Mouse (Mus musculus) R1 (cell line): ENCODE measurements at regions not wholly inside any gene's neighbourhood (a gene's known extent, or its start where the extent isn't known, plus 50 kb on each side); places are given as distances from the start of the nearest gene placed in this dataset.

Experiments
- DNase-seq: peaks from one replicate; pipeline ENCODE4 v3.0.0-alpha.2; 2018; ENCODE audit warnings: low read depth, low spot score

GRCm38 (mm10) chr4:91051913-91052312, 348.7 kb downstream of the Elavl2 start:
- no peak for DNase-seq

GRCm38 (mm10) chr4:91029462-91029861, 371.1 kb downstream of the Elavl2 start:
- no peak for DNase-seq

DNA sequence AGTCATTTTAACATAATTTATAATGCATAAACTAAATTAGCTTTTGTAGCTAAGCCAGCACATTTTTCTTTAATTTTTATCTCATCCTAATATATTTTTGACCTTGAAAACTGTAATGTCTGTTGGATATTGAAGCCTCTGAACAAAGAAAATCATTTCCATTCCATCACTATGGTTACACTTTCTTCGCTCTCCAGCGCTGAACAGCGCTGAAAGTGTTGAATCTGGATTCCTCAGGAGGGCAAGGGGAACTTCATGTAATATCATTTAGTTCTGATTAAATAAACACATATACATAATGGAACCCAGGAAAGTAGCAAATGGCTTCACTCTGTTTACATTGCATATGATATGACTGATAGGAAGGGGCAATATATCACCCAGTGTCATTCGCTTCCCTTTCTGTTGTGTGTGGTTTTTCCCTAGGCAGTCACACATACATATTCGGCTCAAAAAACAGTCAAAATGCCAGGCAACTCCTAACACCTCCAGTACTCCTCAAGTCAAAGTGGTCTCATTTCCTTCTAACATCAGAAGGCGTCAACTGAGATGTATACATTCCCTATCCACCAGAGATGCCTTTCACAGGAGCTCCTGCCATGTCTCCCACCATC, 372.5 kb downstream of the Elavl2 start:
- no peak for DNase-seq

DNA sequence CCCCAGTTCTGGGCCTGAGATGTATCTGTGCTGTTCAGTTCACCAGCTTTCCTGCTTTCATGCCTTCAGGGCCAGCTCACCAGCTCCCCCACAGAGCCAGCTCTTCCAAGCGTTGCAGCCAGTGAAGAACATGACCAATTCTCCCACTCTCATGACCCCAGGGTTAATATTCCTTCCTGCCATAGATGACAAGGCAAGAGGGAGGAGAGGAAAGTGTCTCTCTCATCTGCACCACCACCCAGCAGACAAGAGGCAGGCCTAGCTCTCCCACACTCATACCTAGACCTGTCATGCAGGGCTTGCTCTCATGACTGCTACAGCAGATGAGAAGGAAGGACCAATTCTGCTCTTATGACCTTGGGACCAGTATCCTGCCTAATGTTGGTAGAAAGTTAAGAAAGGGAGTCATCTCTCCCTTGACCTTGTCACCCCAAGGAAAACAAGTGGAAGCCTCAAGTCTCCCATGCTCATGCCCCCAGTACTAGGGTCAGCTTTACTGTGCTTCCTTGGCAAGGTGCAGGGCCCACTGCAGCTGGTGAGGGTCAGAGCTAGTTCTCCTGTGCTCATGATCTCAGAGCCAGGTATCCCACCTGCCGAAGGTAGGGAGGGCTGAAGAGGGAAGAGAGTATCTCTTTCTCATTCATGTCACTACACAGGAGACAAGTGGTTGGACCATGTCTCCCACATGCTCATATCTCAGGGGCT, 404.0 kb downstream of the Elavl2 start:
- DNase-seq = no peak

DNA sequence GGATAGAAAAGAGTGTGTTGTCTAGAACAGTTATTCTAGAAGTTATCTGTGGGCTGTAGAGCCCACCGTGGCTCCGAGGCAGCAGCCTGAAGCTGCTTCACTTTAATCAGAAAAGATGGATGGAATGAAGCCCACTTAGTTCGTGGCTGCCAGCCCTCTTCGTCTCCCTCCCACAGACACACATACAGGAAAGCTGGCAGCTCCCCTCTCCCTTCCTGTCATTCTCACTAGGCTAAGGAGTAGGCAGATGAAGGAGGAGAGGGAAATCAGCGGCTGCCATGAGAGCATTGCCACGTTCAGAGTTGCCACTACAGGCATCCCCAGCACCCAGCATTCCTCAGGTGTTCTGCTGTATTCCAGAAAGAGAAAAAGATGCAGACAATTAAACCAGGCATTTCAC, 435.9 kb downstream of the Elavl2 start:
- DNase-seq = no peak

DNA sequence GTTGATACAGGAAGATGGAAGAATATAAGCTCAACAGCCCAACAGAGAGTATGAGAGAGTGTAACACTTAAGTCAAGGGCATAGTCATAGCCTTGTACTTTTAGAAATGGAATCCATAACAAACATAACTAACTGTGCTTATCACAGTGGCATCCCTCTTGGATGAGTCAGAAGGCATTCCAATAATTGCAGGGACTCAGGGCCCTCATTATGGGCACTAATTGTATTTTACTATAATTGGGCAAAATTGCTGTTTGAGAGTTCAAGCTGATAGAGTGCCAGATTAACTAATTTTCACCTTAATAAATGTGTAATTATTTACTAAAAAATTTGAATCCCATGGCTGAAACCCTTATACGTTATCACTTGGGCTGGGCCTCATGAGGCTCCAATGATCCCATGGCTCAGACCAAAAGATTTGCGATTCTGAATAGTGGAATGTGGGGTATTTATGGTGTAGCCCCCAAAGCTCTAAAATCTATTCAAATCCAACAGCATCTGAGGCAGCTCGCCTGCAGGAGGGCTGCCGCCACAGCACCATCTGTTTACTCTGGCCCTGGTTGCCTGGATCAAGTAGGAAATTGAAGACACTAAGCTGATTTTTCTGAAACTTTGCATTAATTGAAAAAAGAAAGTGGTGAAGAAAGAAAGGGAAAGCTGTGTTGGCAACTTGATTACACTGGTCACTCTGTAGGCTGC, 456.7 kb downstream of the Elavl2 start:
- no peak for DNase-seq

GRCm38 (mm10) chr4:90917312-90918107, 483.1 kb downstream of the Elavl2 start:
- DNase-seq = no peak

DNA sequence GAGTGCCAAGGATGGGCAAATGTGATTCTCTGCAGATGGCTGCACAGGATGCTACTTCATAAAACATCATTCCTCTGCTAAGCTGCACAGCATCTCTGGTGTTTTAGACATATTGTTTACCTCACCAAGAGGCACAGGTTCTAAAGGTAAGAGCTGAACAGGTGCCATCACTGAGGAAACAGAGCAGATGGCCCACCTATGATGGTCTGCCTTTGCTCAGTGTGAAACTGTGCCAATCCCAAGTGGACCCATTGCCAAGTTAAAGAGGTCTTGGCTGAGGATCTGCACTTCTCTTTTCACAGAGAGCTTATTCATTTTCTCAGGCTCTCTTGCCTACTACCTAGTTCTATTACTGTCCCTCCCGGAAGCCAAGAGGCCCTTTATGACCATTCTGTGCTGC, 494.3 kb downstream of the Elavl2 start:
- DNase-seq = no peak

GRCm38 (mm10) chr4:90868209-90868608, 532.4 kb downstream of the Elavl2 start:
- no peak for DNase-seq

- DNase-seq = peak; percentile 52
Measured at GRCm38 (mm10) chr4:90860854-90861253, 539.7 kb downstream of the Elavl2 start.

DNA sequence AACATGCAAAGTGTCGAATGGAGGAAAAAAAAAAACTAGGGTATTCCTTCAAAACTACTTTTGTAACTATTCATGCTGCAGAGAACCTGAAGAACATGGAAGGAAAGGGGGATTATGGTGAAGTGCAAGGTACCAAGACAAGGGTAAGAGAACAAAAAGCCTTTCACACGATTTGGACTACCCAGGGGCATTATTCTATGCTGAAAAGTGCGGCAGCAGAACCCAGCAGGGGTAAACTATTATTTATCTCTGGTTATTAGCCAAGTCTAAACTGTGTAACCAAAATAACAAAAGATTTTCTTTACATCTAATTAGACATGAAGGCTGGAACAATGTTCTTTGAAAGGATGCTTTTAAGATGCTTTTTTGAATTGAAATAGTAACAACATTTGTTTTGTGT, 560.8 kb downstream of the Elavl2 start:
- DNase-seq = no peak

DNA sequence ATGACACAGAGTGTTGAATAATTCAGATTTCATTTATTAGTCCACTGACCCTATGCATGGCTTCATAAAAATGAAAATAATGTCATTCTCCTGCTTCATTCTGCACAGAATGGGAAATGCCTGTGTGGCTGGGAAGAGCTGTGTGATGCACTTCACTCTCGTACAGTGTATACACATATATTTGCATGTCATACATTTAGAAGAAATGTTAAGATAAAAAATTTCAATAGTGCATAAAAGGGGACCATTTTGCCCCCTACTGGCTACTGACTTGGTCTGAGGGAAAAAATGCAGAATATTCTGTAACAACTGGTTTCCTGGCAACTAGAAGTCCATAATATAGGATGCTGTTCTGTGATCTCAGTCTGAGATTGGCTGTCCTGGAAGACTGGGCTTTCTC, 580.5 kb downstream of the Zfp352 start:
- DNase-seq = no peak

DNA sequence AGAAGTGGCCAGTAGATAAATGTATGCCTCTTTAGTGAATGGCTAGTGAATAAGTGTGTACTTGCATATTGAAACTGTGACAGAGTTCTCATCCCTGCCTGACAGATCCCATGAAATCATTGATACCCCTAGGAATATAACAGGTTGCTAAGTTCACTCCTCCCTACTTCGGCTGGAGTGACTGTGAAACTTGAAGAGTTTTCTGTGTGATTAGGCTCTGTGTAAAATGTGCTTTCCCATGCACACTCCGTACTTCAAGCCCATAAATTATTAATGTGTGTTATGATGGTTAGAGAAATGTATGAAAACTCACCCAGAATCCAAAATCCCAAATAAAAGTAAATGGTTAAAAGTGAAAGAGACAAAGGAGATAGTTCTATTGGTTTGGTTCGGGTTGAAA, 580.0 kb downstream of the Zfp352 start:
- DNase-seq = no peak

DNA sequence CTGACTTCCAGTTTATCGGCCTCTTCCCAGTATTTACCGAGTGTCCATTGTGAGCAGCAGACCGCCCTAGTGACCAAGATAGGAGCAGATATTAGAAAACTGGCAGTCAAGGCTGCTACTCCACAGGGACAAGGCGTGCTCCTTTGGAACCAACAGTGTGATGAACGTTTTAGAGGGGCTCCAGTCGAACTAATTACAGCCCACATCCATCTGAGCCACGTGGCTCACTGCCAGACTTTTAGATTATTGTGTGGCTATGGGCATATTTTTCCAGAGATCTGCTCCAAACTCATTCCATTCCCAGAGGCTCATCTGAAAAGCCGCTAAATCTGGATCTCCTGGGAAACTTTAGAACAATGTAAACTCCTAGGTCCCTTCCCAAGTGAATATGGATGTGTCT, 578.9 kb downstream of the Zfp352 start:
- DNase-seq = no peak
